Mouse (Mus musculus) thymus, adult 2 months (tissue): ENCODE data around the gene BC004004. TPM values are rescaled to one million over a fixed set of nuclear protein-coding genes. Genes with fewer than 3 reads are reported as not detected.

ENCODE experiments used
- DNase-seq: peaks from one replicate; pipeline ENCODE4 v3.0.0; 2021
- H3K27ac ChIP-seq: fragments of 200-500 bp; 2 replicates; pipeline ENCODE4 v1.5.1; 2012; ENCODE audit warnings: low read length, control low read depth; ENCODE audit not compliant: control insufficient read depth, insufficient read depth
- H3K27me3 ChIP-seq: fragments of 200-500 bp; 2 replicates; pipeline ENCODE4 v1.6.1; 2012; ENCODE audit warnings: mild to moderate bottlenecking, low read length, moderate library complexity, mixed read lengths; ENCODE audit not compliant: control insufficient read depth, insufficient read depth
- H3K36me3 ChIP-seq: fragments of 200-500 bp; 2 replicates; pipeline ENCODE4 v1.6.1; 2012; ENCODE audit warnings: mild to moderate bottlenecking, low read length, moderate library complexity; ENCODE audit not compliant: control insufficient read depth, insufficient read depth
- H3K4me1 ChIP-seq: fragments of 200-500 bp; replicated peaks from 2 replicates; pipeline ENCODE4 v1.6.1; 2012; ENCODE audit warnings: low read length; ENCODE audit not compliant: control insufficient read depth, insufficient read depth
- H3K4me3 ChIP-seq: fragments of 200-500 bp; 2 replicates; pipeline ENCODE4 v1.5.1; 2012; ENCODE audit warnings: mild to moderate bottlenecking, low read length, control low read depth, moderate library complexity; ENCODE audit not compliant: control insufficient read depth, insufficient read depth
- CTCF ChIP-seq: fragments of 200-500 bp; IDR thresholded peaks from 2 replicates; pipeline ENCODE4 v1.5.1; 2012; ENCODE audit warnings: mild to moderate bottlenecking, control low read depth, low read length, moderate library complexity, borderline replicate concordance; ENCODE audit not compliant: control insufficient read depth, poor library complexity, insufficient read depth; ENCODE audit errors: extremely low read depth
- POLR2A ChIP-seq: fragments of 200-500 bp; IDR thresholded peaks from 2 replicates; pipeline ENCODE4 v1.6.1; 2012; ENCODE audit warnings: mild to moderate bottlenecking, low read length, control low read depth, moderate library complexity; ENCODE audit not compliant: control insufficient read depth, poor library complexity, insufficient read depth; ENCODE audit errors: extremely low read depth
- WGBS: fragments of 180-500 bp; shearing (Covaris S2); methylation state at CpG from one replicate; pipeline ENCODE4 v1.1.7; 2018; 5-methylcytosine and 5-hydroxymethylcytosine counted together
- polyA plus RNA-seq: library from polyadenylated mRNA; depleted of rRNA; stranded (reverse); fragments of >200 nt; gene quantifications from 2 replicates; pipeline ENCODE4 v1.2.3, GENCODE M21; 2012

The BC004004 gene
- polyA plus RNA-seq, 1 experiment = 61.3 TPM

DNA sequence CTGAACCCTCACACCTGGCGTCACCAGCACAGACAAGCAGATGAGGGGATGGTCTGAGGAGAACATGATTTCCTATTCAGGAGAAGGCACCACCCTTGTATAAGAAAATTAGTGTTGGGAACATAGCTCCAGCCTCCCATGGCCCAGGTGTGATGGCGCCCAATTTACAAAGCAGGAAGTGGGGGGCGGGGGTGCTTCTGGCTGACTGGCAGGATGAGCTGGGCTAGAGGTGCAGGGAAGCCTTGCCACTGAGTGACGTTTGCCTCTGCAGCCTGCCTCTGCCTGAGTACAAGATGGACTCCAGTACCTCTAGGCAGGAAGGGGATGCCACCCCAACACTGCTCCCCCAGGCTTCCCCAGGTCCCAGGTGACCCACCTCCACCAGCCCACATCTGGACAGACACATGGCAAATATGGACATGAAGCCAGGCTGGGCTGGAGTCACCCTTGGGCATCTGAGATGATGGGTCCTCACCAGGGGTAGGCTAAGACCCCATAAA lies 63.6 kb downstream of the BC004004 start:
- no peaks in the 10 kb centered on the region for H3K27me3 ChIP-seq
- 28% methylated on average over 4 of the region's 4 CpGs for WGBS
- peak; percentile 70 for DNase-seq
- H3K4me1 ChIP-seq = peaks cover 18% of the 10 kb centered on the region
- TF ChIP-seq POLR2A = no peak
- 0 out of 2 replicates have a peak, but pooled peaks have one; percentile 16 for TF ChIP-seq CTCF
- peaks cover 28% of the 10 kb centered on the region for H3K36me3 ChIP-seq
- H3K27ac ChIP-seq = peak overlapping the region; percentile 8; the same call in 1 of the 2 replicates
- H3K4me3 ChIP-seq = no peak overlapping the region

DNA sequence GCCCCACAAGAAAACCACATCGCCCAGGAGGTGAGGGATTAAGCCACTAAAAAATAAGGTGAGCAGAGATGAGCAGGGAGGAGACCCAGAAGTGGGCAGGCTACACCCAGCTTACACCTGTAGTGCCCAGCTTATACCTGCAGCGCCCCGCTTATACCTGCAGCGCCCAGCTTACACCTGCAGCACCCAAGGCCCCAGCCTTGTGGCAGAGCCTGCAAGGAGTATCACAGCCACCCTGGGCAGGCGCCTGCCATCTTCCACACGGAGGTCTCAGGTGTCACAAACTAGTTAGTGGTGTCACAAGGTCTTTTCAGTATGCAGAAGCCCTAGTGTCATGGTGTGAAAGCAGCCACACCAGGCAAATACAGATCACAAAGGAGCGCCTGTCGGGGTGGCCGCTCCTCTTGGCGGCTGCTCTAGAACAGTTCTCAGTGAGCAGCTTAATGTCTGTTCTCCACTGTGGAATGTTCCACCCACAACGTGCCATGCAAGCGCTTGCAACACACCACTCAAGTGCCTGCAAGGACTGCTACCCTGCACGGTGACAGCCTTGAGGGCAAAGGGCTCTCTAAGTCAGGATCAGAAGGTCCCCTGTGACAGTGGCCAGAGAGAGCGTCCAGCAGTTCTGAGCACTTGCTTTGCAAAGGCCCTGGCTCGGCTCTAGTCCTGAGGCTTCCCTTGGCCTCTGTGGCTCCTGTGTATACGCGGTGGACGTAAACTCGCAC lies 67.8 kb downstream of the BC004004 start:
- Histone ChIP-seq H3K4me3 (no peak overlapping the region), H3K4me1 (peaks cover 57% of the 10 kb centered on the region), H3K27ac (no peak overlapping the region), H3K36me3 (peaks cover 29% of the 10 kb centered on the region), H3K27me3 (no peaks in the 10 kb centered on the region)
- no peak for DNase-seq
- TF ChIP-seq POLR2A (no peak), CTCF (no peak)
- 96% methylated on average over 19 of the region's 19 CpGs for WGBS

DNA sequence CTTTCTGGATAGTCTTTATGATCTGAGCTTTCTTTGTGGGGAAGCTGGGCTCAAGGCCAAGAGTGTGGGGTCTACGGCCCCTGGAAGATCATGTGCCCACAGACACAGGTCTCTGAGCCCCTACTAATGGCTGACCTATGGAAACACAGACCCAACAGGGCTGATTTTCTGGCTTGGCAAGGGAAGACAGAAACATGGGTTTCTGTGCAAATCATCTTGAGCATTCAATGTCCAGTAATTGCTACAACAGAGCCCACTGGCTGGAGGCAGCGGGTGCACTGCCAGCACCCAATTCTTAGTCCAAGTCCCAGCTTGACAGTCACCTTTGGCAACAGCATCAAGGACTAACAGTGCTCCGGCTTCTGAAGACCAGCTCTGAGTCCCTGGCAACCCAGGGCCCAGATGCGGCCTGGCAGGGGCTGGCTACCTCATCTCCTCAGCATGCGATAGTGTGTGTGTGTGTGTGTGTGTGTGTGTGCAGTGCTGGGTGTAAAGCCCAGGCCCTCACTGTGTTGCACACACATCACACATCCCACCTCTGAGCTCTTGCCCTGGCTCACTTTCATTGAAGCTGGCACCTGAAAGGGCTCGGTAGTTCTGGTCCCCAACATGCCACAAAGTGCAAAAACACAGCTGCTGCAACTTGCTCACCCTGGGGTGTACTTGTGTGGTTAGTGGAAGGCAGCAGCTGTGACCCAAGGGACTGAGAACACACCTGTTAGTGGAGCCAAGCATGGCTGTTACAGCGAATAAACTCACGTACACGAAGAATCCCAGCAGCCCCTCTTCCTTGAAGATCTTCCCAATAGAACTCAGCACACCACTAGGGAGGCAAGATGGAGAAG lies 69.6 kb downstream of the BC004004 start:
- Histone ChIP-seq H3K36me3 (peaks cover 22% of the 10 kb centered on the region), H3K27me3 (no peaks in the 10 kb centered on the region)
- WGBS = 37% methylated on average over 9 of the region's 9 CpGs

DNA sequence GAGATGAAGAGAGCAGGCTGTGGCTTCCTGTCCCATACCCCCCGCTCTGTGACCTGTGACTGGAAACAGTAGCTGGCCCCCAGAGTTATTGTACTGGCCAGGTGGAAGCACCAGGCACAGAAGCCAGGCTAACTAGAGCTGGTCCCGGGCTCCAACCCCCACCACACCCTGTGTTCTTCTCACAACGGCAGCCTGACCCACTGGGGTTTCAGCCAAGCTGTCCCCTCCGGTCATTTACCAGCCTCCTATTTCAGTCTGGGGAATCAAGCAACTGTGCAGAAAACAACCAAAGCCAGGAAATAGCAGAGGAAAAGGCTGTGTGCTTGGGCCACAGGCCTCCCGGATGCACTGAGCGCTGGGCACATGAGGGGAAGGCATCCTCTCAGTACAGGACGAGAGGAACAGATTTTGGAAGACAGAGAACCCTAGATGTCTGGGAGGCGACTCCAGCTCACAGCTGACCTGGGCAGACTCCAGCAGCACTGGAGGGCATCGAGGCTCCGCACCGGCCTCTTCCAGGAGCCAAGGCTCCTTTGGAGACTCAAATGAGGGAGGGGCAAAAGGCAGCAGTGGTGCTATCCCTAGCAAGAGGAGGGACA lies 70.7 kb downstream of the BC004004 start:
- Histone ChIP-seq H3K36me3 (peaks cover 16% of the 10 kb centered on the region; the same call in 1 of the 2 replicates), H3K27ac (peak overlapping the region; percentile 90)

More for the DNA sequence above, 69.6 kb downstream of the BC004004 start:
- peak overlapping the region; percentile 90 for H3K27ac ChIP-seq
- TF ChIP-seq CTCF (no peak), POLR2A (0 out of 2 replicates have a peak, but pooled peaks have one; percentile 23)
- no peak overlapping the region for H3K4me3 ChIP-seq
- H3K4me1 ChIP-seq = peaks cover 54% of the 10 kb centered on the region
- DNase-seq = peak; percentile 60

DNA sequence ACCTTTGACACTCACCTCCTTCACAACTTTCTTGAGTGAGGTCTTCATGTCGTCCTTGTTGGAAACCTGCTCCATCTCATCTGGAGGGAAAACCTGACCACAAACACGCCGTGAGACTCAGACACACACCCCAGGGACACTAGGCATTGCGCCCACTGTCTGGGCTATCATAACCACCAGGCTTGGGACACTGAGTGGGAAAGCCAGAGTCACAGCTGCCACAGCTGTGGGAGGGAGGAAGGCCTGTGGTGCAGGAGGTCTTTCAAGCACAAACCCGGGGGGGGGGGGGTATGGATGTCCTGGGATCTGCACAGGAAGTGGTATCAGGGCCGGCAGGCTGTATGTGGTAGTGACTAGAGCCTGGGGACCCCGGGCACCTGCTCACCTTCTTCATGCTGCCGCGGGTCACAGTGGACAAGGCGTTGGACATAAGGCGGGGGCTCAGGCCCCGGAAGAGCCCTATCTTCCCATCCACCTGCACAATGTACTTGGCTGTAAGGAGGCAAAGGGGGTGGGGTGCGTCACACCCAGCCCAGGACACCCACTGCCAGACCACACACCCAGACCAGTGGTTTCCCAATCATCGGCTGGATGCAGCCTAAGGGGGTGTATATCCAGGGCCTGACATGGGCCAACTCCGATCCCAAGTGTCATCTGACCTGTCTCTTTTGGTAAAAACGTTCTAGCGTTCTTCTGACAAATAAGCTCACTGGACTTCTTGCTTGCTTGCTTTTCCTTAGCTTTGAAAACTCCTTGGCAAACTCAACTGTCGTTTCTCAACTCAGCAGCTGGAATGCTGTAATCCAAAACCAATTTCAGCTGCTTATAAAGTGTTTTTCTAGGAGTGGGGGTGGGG lies 72.0 kb downstream of the BC004004 start:
- peak overlapping the region; percentile 32; the same call in 1 of the 2 replicates for H3K27ac ChIP-seq
- DNase-seq = no peak
- 57% methylated on average over 18 of the region's 18 CpGs for WGBS
- TF ChIP-seq POLR2A = no peak
- no peak for TF ChIP-seq CTCF
- peaks cover 16% of the 10 kb centered on the region; the same call in 1 of the 2 replicates for H3K36me3 ChIP-seq
- H3K27me3 ChIP-seq = no peaks in the 10 kb centered on the region
- H3K4me1 ChIP-seq = peaks cover 59% of the 10 kb centered on the region
- no peak overlapping the region for H3K4me3 ChIP-seq

More for the DNA sequence above, 70.7 kb downstream of the BC004004 start:
- no peak for DNase-seq
- Histone ChIP-seq H3K27me3 (no peaks in the 10 kb centered on the region), H3K4me1 (peaks cover 54% of the 10 kb centered on the region), H3K4me3 (no peak overlapping the region)
- 75% methylated on average over 11 of the region's 11 CpGs for WGBS
- TF ChIP-seq POLR2A = no peak
